Mouse (Mus musculus): Measurements from ENCODE around the gene Efhd2.

- TF ChIP-seq CTCF (IDR thresholded peaks at IDR 0.05; ENCODE audit: low read depth) (no peak), EP300 (optimal IDR thresholded peaks at IDR 0.05) (no peak)
Observed at GRCm38 (mm10) chr4:141914040-141914439, 39.3 kb upstream of the Efhd2 start.
